Mouse (Mus musculus): ENCODE data around the gene Fgf22.

Gene Fgf22

GRCm38 (mm10) chr10:79766508-79767325, 11.8 kb downstream of the Fgf22 start, which contains the start of gene Rnf126:
TSS of gene Rnf126 (minus strand) at chr10:79766952.
- DNase-seq (ENCODE audit: inconsistent ontology term) = peak; percentile 100

GRCm38 (mm10) chr10:79767372-79768244, 12.7 kb downstream of the Fgf22 start:
- DNase-seq (ENCODE audit: inconsistent ontology term) = peak; percentile 98

- DNase-seq (ENCODE audit: inconsistent ontology term) = peak; percentile 79
Observed at GRCm38 (mm10) chr10:79768400-79768799, 13.5 kb downstream of the Fgf22 start.

- no peak for DNase-seq (ENCODE audit: inconsistent ontology term)
Observed at GRCm38 (mm10) chr10:79769329-79769728, 14.5 kb downstream of the Fgf22 start.

GRCm38 (mm10) chr10:79772320-79772719, 17.4 kb downstream of the Fgf22 start:
- no peak for DNase-seq (ENCODE audit: inconsistent ontology term)

- DNase-seq (ENCODE audit: inconsistent ontology term) = no peak
Observed at GRCm38 (mm10) chr10:79773208-79773607, 18.3 kb downstream of the Fgf22 start.

GRCm38 (mm10) chr10:79774486-79775279, 19.8 kb downstream of the Fgf22 start:
- DNase-seq (ENCODE audit: inconsistent ontology term) = no peak

- peak; percentile 70 for DNase-seq (ENCODE audit: inconsistent ontology term)
Observed at GRCm38 (mm10) chr10:79777103-79777531, 22.2 kb downstream of the Fgf22 start, which contains the start of gene Fstl3. TSS of gene Fstl3 (plus strand) at chr10:79777272.

GRCm38 (mm10) chr10:79778006-79778405, 23.1 kb downstream of the Fgf22 start:
- DNase-seq (ENCODE audit: inconsistent ontology term) = peak; percentile 92

GRCm38 (mm10) chr10:79779193-79779592, 24.3 kb downstream of the Fgf22 start:
- no peak for DNase-seq (ENCODE audit: inconsistent ontology term)

- DNase-seq (ENCODE audit: inconsistent ontology term) = peak; percentile 99
Observed at GRCm38 (mm10) chr10:79779784-79780663, 25.1 kb downstream of the Fgf22 start.

GRCm38 (mm10) chr10:79780664-79781015, 25.8 kb downstream of the Fgf22 start:
- DNase-seq (ENCODE audit: inconsistent ontology term) = no peak

- DNase-seq (ENCODE audit: inconsistent ontology term) = no peak
Observed at GRCm38 (mm10) chr10:79781139-79781538, 26.3 kb downstream of the Fgf22 start.

- no peak for DNase-seq (ENCODE audit: inconsistent ontology term)
Observed at GRCm38 (mm10) chr10:79781956-79782355, 27.1 kb downstream of the Fgf22 start.

- no peak for DNase-seq (ENCODE audit: inconsistent ontology term)
Observed at GRCm38 (mm10) chr10:79783050-79783449, 28.2 kb downstream of the Fgf22 start.

- DNase-seq (ENCODE audit: inconsistent ontology term) = no peak
Observed at GRCm38 (mm10) chr10:79783920-79784800, 29.3 kb downstream of the Fgf22 start.

GRCm38 (mm10) chr10:79788386-79789158, 33.7 kb downstream of the Fgf22 start:
- DNase-seq (ENCODE audit: inconsistent ontology term) = peak; percentile 75

- DNase-seq (ENCODE audit: inconsistent ontology term) = no peak
Observed at GRCm38 (mm10) chr10:79789581-79789980, 34.7 kb downstream of the Fgf22 start.

- no peak for DNase-seq (ENCODE audit: inconsistent ontology term)
Observed at GRCm38 (mm10) chr10:79790861-79791260, 36.0 kb downstream of the Fgf22 start, which contains the start of gene Prss57. TSS of gene Prss57 (minus strand) at chr10:79790961.

All from Muller cell, postnatal 12 days (primary cell).